In the genomic region with DNA sequence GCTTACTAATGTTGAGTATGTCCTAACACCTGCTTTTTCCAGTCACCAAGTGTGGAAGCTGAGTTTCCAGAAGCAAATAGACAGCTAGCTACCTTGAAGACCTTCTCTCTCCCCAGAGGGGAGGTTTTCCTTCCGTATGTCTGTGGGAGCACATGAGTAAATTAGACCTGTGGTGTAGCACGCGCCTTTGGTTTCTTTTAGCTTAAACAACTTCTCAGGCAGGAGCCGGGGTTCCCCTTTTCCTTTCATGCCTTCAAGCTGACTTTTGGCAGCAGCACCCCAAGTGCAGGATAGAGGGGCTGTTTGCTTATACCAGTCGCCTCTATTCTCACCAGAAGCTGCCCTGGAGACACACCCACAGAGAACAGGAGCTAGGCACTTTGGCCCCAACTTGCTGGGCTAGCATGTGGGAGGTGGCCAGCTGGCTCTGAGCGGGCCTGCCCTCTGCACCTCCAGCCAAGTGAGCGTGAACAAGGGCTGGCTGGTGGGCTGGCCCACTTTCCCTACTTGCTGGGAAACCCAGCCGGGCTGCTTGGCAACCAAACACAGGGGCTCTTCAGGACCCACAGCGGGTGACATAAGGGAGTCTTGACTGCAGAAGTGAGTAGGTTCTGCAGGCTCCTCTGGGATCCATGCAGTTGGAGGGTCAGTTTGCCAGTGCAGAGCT, we compare ENCODE assay signal across 8 mouse cellular contexts.
DNase-seq lines count a peak whose midpoint lies in the region; ATAC-seq lines count a peak whose summit lies in the region.

No protein-coding gene starts in this region.

- H3K9me3 ChIP-seq in neural tube, embryonic 13.5 days: no peaks in the 10 kb centered on the region
- no peaks in the 10 kb centered on the region for H3K9me3 ChIP-seq in lung, embryonic 15.5 days

- no peak overlapping the region for H3K27ac ChIP-seq in neural tube, embryonic 13.5 days (replicated peaks)
- H3K27ac ChIP-seq in lung, embryonic 15.5 days: no peak overlapping the region

- H3K36me3 ChIP-seq in neural tube, embryonic 13.5 days: 0 out of 2 replicates have a peak, but pooled peaks cover 3% of the 10 kb centered on the region
- no peaks in the 10 kb centered on the region for H3K36me3 ChIP-seq in lung, embryonic 15.5 days

- H3K4me1 ChIP-seq in neural tube, embryonic 13.5 days (replicated peaks): peaks cover 13% of the 10 kb centered on the region; the same call in 1 of the 2 replicates
- peaks cover 10% of the 10 kb centered on the region; the same call in 1 of the 2 replicates for H3K4me1 ChIP-seq in lung, embryonic 15.5 days

- H3K9ac ChIP-seq in neural tube, embryonic 13.5 days: no peak overlapping the region
- no peak overlapping the region for H3K9ac ChIP-seq in lung, embryonic 15.5 days

- 0 out of 2 replicates have a peak, but pooled peaks cover 5% of the 10 kb centered on the region for H3K27me3 ChIP-seq in neural tube, embryonic 13.5 days
- H3K27me3 ChIP-seq in lung, embryonic 15.5 days: no peaks in the 10 kb centered on the region; the same call in 1 of the 2 replicates

- H3K4me3 ChIP-seq in neural tube, embryonic 13.5 days: no peak overlapping the region
- no peak overlapping the region for H3K4me3 ChIP-seq in lung, embryonic 15.5 days

- DNase-seq in neural tube, embryonic 10.5 days (ENCODE audit: extremely low spot score, low spot score): no peak
- peak; percentile 66 to 73 for DNase-seq in layer of hippocampus, adult 8-10 months (ENCODE audit: low spot score in 2 of 2)
- DNase-seq in right cerebral cortex, postnatal 36 days (ENCODE audit: low spot score in 2 of 2): peak; percentile 10 to 34
- DNase-seq in ovary, postnatal 10 days (ENCODE audit: low spot score): no peak
- no peak for DNase-seq in thymus, adult 18-20 months

- WGBS in neural tube, embryonic 13.5 days: 63% methylated on average over 9 of the region's 9 CpGs
- 58% methylated on average over 9 of the region's 9 CpGs for WGBS in lung, embryonic 15.5 days

- no peak overlapping the region for H3K4me2 ChIP-seq in neural tube, embryonic 13.5 days
- no peak overlapping the region for H3K4me2 ChIP-seq in lung, embryonic 15.5 days

- ATAC-seq in neural tube, embryonic 13.5 days (ENCODE audit: low read depth): peak; percentile 62; the same call in 1 of the 2 replicates
- ATAC-seq in hematopoietic stem cell, adult 5-6 weeks (replicated peaks in 1 of 2; ENCODE audit: insufficient read depth in 1 of 2, low FRiP score in 2 of 2, low TSS enrichment in 1 of 2, low read depth in 1 of 2, poor library complexity in 2 of 2, severe bottlenecking in 2 of 2): peak; percentile 65 to 76
- ATAC-seq in lung, embryonic 15.5 days (ENCODE audit: borderline replicate concordance, extremely low read depth, low FRiP score, low TSS enrichment): 0 out of 2 replicates have a peak, but pooled peaks have one; percentile 33

Comparison
In these comparisons a context has a peak if more than half of its experiments do, and no peak if none do; other contexts are left out.
1. DNase-seq: peak in layer of hippocampus, adult 8-10 months (2 of 2) and right cerebral cortex, postnatal 36 days (2 of 2); none in neural tube, embryonic 10.5 days (single experiment), ovary, postnatal 10 days (single experiment) and thymus, adult 18-20 months (0 of 2).
2. Peak in every context shown above with its lines, with median percentiles within 50 percentile points of each other: ATAC-seq.